Mouse (Mus musculus) bone marrow, adult 2 months (tissue): Measurements from ENCODE around the gene Pde1b. TPM values are rescaled to one million over a fixed set of nuclear protein-coding genes. Genes with fewer than 3 reads are reported as not detected.

ENCODE experiments used
- H3K27ac ChIP-seq: fragments of 200-500 bp; 2 replicates; pipeline ENCODE4 v1.5.1; 2012; ENCODE audit warnings: low read depth, mild to moderate bottlenecking, control low read depth, inconsistent platforms, low read length; ENCODE audit not compliant: control insufficient read depth, poor library complexity, insufficient read depth
- H3K4me1 ChIP-seq: fragments of 200-500 bp; 2 replicates; pipeline ENCODE4 v1.6.1; 2011; ENCODE audit warnings: low read length; ENCODE audit not compliant: control insufficient read depth, insufficient read depth
- H3K4me3 ChIP-seq: fragments of 200-500 bp; replicated peaks from 2 replicates; pipeline ENCODE3; 2011; ENCODE audit warnings: mild to moderate bottlenecking, low read depth, low read length, control low read depth; ENCODE audit not compliant: control insufficient read depth
- CTCF ChIP-seq: fragments of 200-500 bp; IDR thresholded peaks from 2 replicates; pipeline ENCODE4 v1.5.1; 2011; ENCODE audit warnings: low read length, control low read depth; ENCODE audit not compliant: control insufficient read depth, insufficient read depth
- POLR2A ChIP-seq: fragments of 200-500 bp; IDR thresholded peaks from 2 replicates; pipeline ENCODE4 v1.6.1; 2011; ENCODE audit warnings: low read depth, mild to moderate bottlenecking, control low read depth, low read length, borderline replicate concordance; ENCODE audit not compliant: control insufficient read depth
- WGBS: fragments of 180-500 bp; shearing (Covaris S2); methylation state at CpG from one replicate; pipeline ENCODE4 v1.1.7; 2018; 5-methylcytosine and 5-hydroxymethylcytosine counted together
- polyA plus RNA-seq: library from polyadenylated mRNA; stranded (reverse); fragments of >200 nt; gene quantifications from 2 replicates; pipeline ENCODE4 v1.2.4, GENCODE M21; 2011; ENCODE audit warnings: low replicate concordance; ENCODE audit not compliant: missing spikeins, insufficient read depth, insufficient read length

Pde1b gene
- polyA plus RNA-seq, 1 experiment, result 32.6 TPM

DNA sequence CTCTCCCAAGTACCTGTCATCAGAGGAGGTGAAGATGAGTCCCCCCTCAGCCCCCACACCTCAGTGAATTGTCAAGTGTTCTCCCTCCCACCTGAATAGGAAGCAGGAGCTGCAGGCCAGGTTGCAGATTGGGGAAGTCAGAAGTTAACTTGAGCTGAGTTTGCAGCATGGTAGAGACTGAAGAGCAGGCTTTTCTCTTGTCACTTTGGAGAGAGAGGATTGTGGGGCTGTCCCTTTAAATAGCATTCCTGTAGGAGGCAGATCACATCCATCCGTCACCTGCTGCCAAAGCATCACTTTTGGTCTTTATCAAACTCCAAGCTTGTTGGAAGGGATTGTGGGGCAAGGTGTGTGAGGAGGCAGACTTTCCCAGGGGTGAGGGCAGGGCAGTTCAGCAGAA lies 2.1 kb upstream of the Pde1b start:
- Histone ChIP-seq H3K4me1 (no peaks in the 10 kb centered on the region; the same call in 1 of the 2 replicates), H3K4me3 (no peak overlapping the region), H3K27ac (no peak overlapping the region)
- WGBS, result 77% methylated on average over 1 of the region's 1 CpGs
- TF ChIP-seq POLR2A (no peak), CTCF (no peak)

GRCm38 (mm10) chr15:103501186-103501585 lies 1.6 kb upstream of the Pde1b start:
- WGBS, result 5% methylated on average over 2 of the region's 2 CpGs

GRCm38 (mm10) chr15:103503251-103503600 lies 392 bp downstream of the Pde1b start:
- 4% methylated on average over 15 of the region's 15 CpGs for WGBS
- Histone ChIP-seq H3K4me1 (no peaks in the 10 kb centered on the region; the same call in 1 of the 2 replicates), H3K4me3 (no peak overlapping the region), H3K27ac (no peak overlapping the region)
- no peak for TF ChIP-seq CTCF
- no peak for TF ChIP-seq POLR2A

More at GRCm38 (mm10) chr15:103501186-103501585, 1.6 kb upstream of the Pde1b start:
- Histone ChIP-seq H3K4me1 (no peaks in the 10 kb centered on the region; the same call in 1 of the 2 replicates), H3K27ac (no peak overlapping the region), H3K4me3 (no peak overlapping the region)
- TF ChIP-seq CTCF (no peak), POLR2A (no peak)

GRCm38 (mm10) chr15:103503660-103504059 lies 826 bp downstream of the Pde1b start:
- Histone ChIP-seq H3K4me1 (no peaks in the 10 kb centered on the region; the same call in 1 of the 2 replicates), H3K27ac (no peak overlapping the region), H3K4me3 (no peak overlapping the region)
- TF ChIP-seq POLR2A, result no peak
- TF ChIP-seq CTCF, result 0 out of 2 replicates have a peak, but pooled peaks have one; percentile 0
- WGBS, result 73% methylated on average over 12 of the region's 12 CpGs

DNA sequence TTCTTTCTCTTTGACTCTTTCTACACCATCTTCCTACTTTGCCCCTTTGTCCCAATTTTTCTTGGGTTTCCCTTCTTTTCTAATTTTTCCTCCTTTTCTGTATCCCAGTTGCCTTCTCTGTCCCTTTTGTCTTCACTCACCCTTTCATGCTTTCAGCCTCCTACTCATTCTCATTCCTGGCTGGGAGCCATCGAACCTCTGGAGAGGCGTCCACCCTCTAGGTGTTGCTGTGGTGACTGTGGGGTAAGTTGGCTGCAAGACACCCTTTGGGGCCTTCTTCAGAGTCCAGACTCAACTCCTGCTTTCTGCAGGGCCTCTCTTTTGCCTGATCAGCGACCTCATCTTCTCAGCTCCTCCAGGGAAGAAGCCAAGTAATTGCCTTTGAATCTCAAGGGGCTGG lies 6.5 kb downstream of the Pde1b start:
- H3K4me1 ChIP-seq, result no peaks in the 10 kb centered on the region
- TF ChIP-seq CTCF (no peak), POLR2A (no peak)
- WGBS, result 76% methylated on average over 3 of the region's 3 CpGs
- H3K4me3 ChIP-seq, result no peak overlapping the region
- no peak overlapping the region for H3K27ac ChIP-seq

DNA sequence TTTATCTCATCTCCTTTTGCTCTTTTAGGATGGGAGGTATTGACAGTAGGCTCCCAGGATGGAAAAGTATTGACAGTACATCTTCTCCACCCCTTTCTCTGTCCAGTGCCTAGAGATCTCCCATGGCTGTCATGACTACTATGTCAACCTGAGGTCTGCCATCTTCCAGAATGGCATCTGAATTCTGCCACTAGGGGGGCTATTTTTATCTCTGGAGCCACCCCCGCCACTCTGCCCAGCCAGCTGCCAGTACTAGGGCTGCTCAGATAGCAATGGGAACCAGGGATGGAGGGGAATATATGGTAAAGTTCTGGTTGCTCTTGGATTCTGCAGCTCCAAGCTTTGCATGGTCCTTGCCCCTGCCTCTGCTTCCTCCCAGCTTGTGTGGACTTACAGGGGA lies 8.8 kb downstream of the Pde1b start:
- H3K4me1 ChIP-seq, result no peaks in the 10 kb centered on the region
- WGBS, result 36% methylated on average over 1 of the region's 1 CpGs
- no peak overlapping the region for H3K4me3 ChIP-seq
- no peak for TF ChIP-seq CTCF
- TF ChIP-seq POLR2A, result no peak
- H3K27ac ChIP-seq, result no peak overlapping the region

- 50% methylated on average over 7 of the region's 7 CpGs for WGBS
Observed at GRCm38 (mm10) chr15:103513621-103514031, 10.8 kb downstream of the Pde1b start.

DNA sequence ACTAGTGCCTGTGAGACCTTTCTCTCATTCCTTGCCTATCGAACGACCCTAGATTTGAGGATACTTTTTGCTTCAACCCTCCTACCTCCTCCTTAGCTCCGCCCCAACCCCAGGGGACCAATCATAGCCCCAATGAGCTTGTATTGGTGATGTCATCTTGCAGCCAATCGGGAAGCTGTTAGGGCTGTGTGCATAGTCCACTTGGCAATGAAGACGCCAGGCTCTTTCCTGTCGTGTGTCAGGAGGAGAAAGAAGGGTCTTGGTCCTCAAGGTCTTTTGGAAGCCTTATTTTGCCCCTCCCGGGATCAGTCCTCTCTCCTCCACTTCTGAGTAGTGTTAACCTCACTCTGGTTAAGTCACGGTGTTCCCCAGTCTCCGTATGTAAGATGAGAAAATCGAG lies 11.3 kb downstream of the Pde1b start:
- 8% methylated on average over 10 of the region's 10 CpGs for WGBS
- TF ChIP-seq CTCF (no peak), POLR2A (no peak)
- no peaks in the 10 kb centered on the region for H3K4me1 ChIP-seq
- H3K4me3 ChIP-seq, result no peak overlapping the region
- H3K27ac ChIP-seq, result no peak overlapping the region

More at GRCm38 (mm10) chr15:103513621-103514031, 10.8 kb downstream of the Pde1b start:
- Histone ChIP-seq H3K27ac (no peak overlapping the region), H3K4me1 (no peaks in the 10 kb centered on the region), H3K4me3 (no peak overlapping the region)
- TF ChIP-seq POLR2A, result no peak
- no peak for TF ChIP-seq CTCF

DNA sequence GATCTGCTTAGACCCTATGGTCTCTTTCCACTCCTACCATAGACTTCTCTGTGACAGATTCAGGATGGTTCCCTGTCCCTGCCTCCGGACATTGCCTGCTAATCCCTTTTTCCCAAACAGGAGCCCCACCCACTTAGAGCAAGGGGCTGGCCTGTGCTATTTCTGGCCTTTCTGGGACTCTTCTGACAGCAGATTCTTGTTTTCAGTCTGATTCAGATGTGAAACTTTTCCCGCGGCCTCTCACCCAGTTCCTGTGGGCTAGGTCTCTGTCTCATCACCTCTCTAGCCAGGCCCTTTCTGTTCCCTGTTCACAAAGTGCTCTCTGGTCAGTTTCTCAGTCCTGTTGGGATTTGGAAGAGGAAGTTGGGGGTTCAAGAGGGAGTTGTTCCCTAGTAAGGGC lies 12.1 kb downstream of the Pde1b start:
- Histone ChIP-seq H3K4me3 (no peak overlapping the region), H3K27ac (no peak overlapping the region), H3K4me1 (no peaks in the 10 kb centered on the region)
- TF ChIP-seq CTCF, result no peak
- TF ChIP-seq POLR2A, result no peak
- 74% methylated on average over 3 of the region's 3 CpGs for WGBS
